Mouse (Mus musculus) midbrain, embryonic 14.5 days (tissue): ENCODE results near the gene Polr3c. TPM values are rescaled to one million over a fixed set of nuclear protein-coding genes. Genes with fewer than 3 reads are reported as not detected.
"Not testable (repeated sequence)": the region's sequence is repeated elsewhere in the genome, so short reads cannot be mapped to it uniquely, and the experiment has no call there.

Experiments used
- ATAC-seq: fragments of 200-750 bp; cut with Nextera tagmentation; 2 replicates; pipeline ENCODE4 v1.8.0; 2017; ENCODE audit warnings: moderate number of reproducible peaks, moderate library complexity; ENCODE audit not compliant: low FRiP score, low TSS enrichment
- DNase-seq: peaks from one replicate; pipeline ENCODE4 v3.0.0-alpha.2; 2015
- H3K27ac ChIP-seq: fragments of 300-500 bp; sonication (generic); replicated peaks from 2 replicates; pipeline ENCODE4 v1.5.1; 2014; ENCODE audit warnings: mild to moderate bottlenecking, low read depth, low read length, moderate library complexity
- H3K27me3 ChIP-seq: fragments of 300-500 bp; sonication (generic); 2 replicates; pipeline ENCODE4 v1.6.1; 2014; ENCODE audit warnings: low read length, control low read depth, mixed read lengths; ENCODE audit not compliant: control insufficient read depth, insufficient read depth
- H3K36me3 ChIP-seq: fragments of 300-500 bp; sonication (generic); 2 replicates; pipeline ENCODE4 v1.6.1; 2014; ENCODE audit warnings: low read length, control low read depth; ENCODE audit not compliant: control insufficient read depth, insufficient read depth
- H3K4me1 ChIP-seq: fragments of 300-500 bp; sonication (generic); 2 replicates; pipeline ENCODE4 v1.6.1; 2014; ENCODE audit warnings: mild to moderate bottlenecking, antibody characterized with exemption, low read length, control low read depth; ENCODE audit not compliant: control insufficient read depth, insufficient read depth
- H3K4me2 ChIP-seq: fragments of 300-500 bp; sonication (generic); 2 replicates; pipeline ENCODE4 v1.6.1; 2014; ENCODE audit warnings: mild to moderate bottlenecking, low read length, moderate library complexity
- H3K4me3 ChIP-seq: fragments of 300-500 bp; sonication (generic); replicated peaks from 2 replicates; pipeline ENCODE4 v1.5.1; 2014; ENCODE audit warnings: low read depth, low read length
- H3K9ac ChIP-seq: fragments of 300-500 bp; sonication (generic); replicated peaks from 2 replicates; pipeline ENCODE4 v1.6.1; 2014; ENCODE audit warnings: mild to moderate bottlenecking, low read length, moderate library complexity
- H3K9me3 ChIP-seq: fragments of 300-500 bp; sonication (generic); 2 replicates; pipeline ENCODE4 v1.6.1; 2016; ENCODE audit warnings: low read length, control low read depth, mixed read lengths; ENCODE audit not compliant: control insufficient read depth
- WGBS: fragments of 180-500 bp; shearing (Covaris S2); extraction: QIAGEN DNeasy Blood & Tissue Kit; methylation state at CpG from one replicate; pipeline ENCODE4 v1.1.7; 2014; 5-methylcytosine and 5-hydroxymethylcytosine counted together
- polyA plus RNA-seq: library from polyadenylated mRNA; unstranded; fragments of >200 nt; fragmentation: Nextera tagmentation; extraction: Ambion mirVana; gene quantifications from 2 replicates; pipeline ENCODE4 v1.2.1, GENCODE M21; 2014

Polr3c gene
- polyA plus RNA-seq, 1 experiment from 2014 or later: 28.7 TPM

DNA sequence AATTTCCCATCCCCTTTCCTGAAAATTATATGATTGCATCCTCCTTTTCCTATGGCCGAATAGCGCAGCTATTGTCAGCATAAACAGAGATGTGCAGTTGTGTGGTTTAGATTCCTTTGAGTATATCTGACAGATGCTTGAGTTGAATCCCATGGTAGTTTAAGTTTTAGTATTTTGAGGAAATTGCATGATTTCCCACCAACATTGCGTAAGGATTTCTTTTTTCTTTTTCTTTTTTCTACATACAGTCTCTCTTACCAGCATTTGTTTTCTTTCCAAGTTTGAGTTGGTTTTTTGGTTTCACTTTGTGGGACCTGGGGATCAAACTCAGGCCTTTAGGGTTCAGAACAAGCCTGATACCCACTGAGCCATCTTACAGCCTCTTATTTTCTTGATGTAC is 16.9 kb upstream of the Polr3c start:
- ATAC-seq: no peak
- Histone ChIP-seq H3K4me1 (no peaks in the 10 kb centered on the region), H3K27ac (no peak overlapping the region), H3K4me2 (no peak overlapping the region), H3K36me3 (no peaks in the 10 kb centered on the region), H3K9ac (no peak overlapping the region), H3K27me3 (no peaks in the 10 kb centered on the region), H3K4me3 (no peak overlapping the region), H3K9me3 (no peaks in the 10 kb centered on the region)
- WGBS: 95% methylated on average over 3 of the region's 3 CpGs
- DNase-seq: no peak

DNA sequence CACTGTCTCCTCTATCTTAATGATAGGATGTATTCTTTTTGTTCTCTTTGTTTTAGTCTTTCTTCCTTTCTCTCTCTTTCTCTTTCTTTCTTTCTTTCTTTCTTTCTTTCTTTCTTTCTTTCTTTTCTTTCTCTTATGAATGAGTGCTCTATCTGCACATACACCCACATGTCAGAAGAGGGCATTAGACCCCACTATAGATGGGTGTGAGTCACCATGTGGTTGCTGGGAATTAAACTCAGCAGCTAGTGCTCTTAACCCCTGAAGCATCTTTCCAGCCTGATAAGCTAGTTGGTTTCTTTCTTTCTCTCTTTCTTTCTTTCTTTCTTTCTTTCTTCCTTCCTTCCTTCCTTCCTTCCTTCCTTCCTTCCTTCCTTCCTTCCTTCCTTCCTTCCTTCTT is 12.9 kb upstream of the Polr3c start:
- H3K4me3 ChIP-seq, H3K9me3 ChIP-seq, H3K27ac ChIP-seq, H3K4me2 ChIP-seq, H3K27me3 ChIP-seq, H3K4me1 ChIP-seq, H3K36me3 ChIP-seq, H3K9ac ChIP-seq, DNase-seq, ATAC-seq: not testable (repeated sequence)

- Histone ChIP-seq H3K4me3 (no peak overlapping the region), H3K4me1 (no peaks in the 10 kb centered on the region), H3K9ac (no peak overlapping the region), H3K27ac (no peak overlapping the region), H3K27me3 (no peaks in the 10 kb centered on the region), H3K9me3 (no peaks in the 10 kb centered on the region), H3K4me2 (no peak overlapping the region), H3K36me3 (no peaks in the 10 kb centered on the region)
- ATAC-seq (no peak), DNase-seq (peak; percentile 15)
- 95% methylated on average over 1 of the region's 1 CpGs for WGBS
Observed at GRCm38 (mm10) chr3:96737995-96738394, 10.6 kb upstream of the Polr3c start.

DNA sequence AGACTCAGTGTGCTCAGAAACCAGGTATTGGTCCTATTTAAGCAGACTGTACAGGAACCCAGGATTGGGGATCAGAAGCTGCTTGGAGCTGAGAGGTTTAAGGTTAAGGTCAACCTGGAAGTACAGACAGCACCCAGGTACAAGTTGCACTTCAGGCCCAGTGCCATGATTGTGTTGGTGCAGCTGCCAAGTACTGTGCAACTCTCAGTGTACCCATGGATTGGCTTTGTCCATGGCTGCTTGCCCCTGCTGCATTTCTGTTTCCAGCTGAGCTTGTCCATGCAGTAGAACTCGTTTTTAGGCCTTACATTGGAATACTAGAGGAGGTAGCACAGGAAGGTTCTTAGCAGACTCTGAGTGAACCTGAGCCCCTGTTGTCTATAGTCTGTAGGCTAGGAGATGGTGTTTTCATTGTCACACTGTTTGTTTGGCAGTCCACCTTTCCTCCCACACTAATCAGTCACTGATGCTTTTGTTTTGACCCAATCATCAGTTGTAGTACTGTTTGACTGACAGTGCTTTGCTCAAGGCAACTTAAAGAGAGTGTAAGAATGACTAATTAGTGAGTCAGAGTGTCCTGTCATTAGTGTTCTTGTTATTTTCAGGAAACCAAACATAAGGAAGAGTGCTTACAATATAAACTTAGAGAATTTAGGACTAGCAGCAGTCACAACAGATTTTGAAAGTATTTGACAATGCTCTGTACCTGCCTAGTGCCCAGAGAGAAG is 9.7 kb upstream of the Polr3c start:
- no peak overlapping the region for H3K4me3 ChIP-seq
- WGBS: 51% methylated on average over 1 of the region's 1 CpGs
- no peak for ATAC-seq

GRCm38 (mm10) chr3:96735200-96735599 is 7.8 kb upstream of the Polr3c start:
- Histone ChIP-seq H3K4me3 (no peak overlapping the region), H3K4me2 (no peak overlapping the region), H3K27me3 (no peaks in the 10 kb centered on the region), H3K36me3 (no peaks in the 10 kb centered on the region), H3K9ac (no peak overlapping the region), H3K9me3 (no peaks in the 10 kb centered on the region), H3K4me1 (peaks cover 7% of the 10 kb centered on the region; the same call in 1 of the 2 replicates), H3K27ac (no peak overlapping the region)
- no peak for DNase-seq
- 83% methylated on average over 2 of the region's 2 CpGs for WGBS
- no peak for ATAC-seq

More for the DNA sequence above, 9.7 kb upstream of the Polr3c start:
- Histone ChIP-seq H3K9ac (no peak overlapping the region), H3K27ac (no peak overlapping the region), H3K27me3 (no peaks in the 10 kb centered on the region), H3K4me2 (no peak overlapping the region), H3K36me3 (no peaks in the 10 kb centered on the region), H3K9me3 (no peaks in the 10 kb centered on the region), H3K4me1 (no peaks in the 10 kb centered on the region)
- DNase-seq: no peak

- Histone ChIP-seq H3K27me3 (no peaks in the 10 kb centered on the region), H3K4me1 (peaks cover 15% of the 10 kb centered on the region), H3K36me3 (no peaks in the 10 kb centered on the region), H3K4me3 (no peak overlapping the region), H3K27ac (no peak overlapping the region), H3K4me2 (no peak overlapping the region), H3K9ac (no peak overlapping the region), H3K9me3 (no peaks in the 10 kb centered on the region)
- ATAC-seq: no peak
- DNase-seq: no peak
- WGBS: 100% methylated on average over 1 of the region's 1 CpGs
Observed at GRCm38 (mm10) chr3:96733984-96734383, 6.6 kb upstream of the Polr3c start.

DNA sequence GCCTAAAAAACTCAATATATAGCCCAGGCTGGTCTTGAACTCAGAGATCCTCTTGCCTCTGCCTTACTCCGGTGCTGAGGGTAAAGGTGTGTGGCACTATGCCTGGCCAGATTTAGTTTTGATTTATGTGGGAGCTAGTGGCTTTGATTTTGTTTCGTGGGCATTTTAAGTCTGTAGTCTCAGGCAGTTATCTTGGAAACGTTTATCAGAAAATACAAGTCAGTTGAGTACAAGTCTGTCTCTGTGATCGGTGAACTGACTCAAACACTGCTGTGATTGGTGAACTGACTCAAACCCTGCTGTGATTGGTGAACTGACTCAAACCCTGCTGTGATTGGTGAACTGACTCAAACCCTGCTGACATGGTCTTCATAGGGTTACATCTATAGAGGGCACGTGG is 3.4 kb upstream of the Polr3c start:
- H3K4me1 ChIP-seq: peaks cover 31% of the 10 kb centered on the region
- 61% methylated on average over 5 of the region's 5 CpGs for WGBS
- H3K4me2 ChIP-seq: no peak overlapping the region
- no peaks in the 10 kb centered on the region for H3K27me3 ChIP-seq
- no peak overlapping the region for H3K4me3 ChIP-seq
- no peak overlapping the region for H3K9ac ChIP-seq
- no peaks in the 10 kb centered on the region for H3K9me3 ChIP-seq
- no peaks in the 10 kb centered on the region for H3K36me3 ChIP-seq
- ATAC-seq: no peak
- no peak overlapping the region for H3K27ac ChIP-seq
- no peak for DNase-seq

GRCm38 (mm10) chr3:96729403-96729784 is 2.0 kb upstream of the Polr3c start:
- H3K27ac ChIP-seq: no peak overlapping the region
- H3K36me3 ChIP-seq: 0 out of 2 replicates have a peak, but pooled peaks cover 4% of the 10 kb centered on the region
- H3K4me2 ChIP-seq: peak overlapping the region; percentile 79
- no peaks in the 10 kb centered on the region for H3K27me3 ChIP-seq
- no peak overlapping the region for H3K4me3 ChIP-seq
- 81% methylated on average over 3 of the region's 3 CpGs for WGBS
- H3K4me1 ChIP-seq: peaks cover 31% of the 10 kb centered on the region
- ATAC-seq (no peak), DNase-seq (no peak)
- no peaks in the 10 kb centered on the region for H3K9me3 ChIP-seq
- H3K9ac ChIP-seq: no peak overlapping the region

DNA sequence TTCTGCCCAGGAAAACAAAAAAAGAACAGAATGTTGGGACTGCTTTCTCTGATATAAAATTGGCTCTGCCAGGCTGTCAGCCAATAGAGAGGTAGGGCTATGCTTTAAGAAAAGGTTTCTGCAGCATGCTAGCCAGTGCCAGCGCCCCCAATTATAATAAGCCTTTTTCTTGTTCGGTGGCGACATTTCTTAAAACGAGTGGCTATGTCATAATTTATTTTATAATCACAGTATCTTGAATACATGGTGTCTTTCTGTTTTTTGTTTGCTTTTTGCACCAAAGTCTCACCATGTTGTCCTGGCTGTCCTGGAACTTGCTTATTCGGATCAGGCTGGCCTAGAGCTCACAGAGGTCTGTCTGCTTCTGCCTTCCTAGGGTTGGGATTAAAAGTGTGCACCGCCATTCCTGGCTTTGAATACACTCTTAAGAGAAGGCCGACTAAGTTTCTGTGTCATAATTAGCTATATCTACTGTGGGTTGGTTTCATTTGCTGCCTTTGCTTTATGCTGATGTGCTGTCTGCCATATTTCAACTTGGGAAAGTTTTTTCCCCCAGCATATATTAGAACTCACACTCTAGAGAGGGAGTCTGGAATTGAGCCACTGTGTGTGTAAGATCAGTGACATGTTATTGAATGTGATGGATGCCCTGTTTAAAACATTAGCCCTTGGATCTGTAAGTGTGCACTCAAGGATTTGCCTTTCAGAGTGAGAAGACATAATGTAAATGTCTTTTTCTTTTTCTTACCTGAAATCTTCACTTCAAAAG is 1.4 kb upstream of the Polr3c start:
- 39% methylated on average over 7 of the region's 7 CpGs for WGBS
- H3K27ac ChIP-seq: no peak overlapping the region
- ATAC-seq (no peak), DNase-seq (no peak)
- peak overlapping the region; percentile 79 for H3K4me2 ChIP-seq
- H3K36me3 ChIP-seq: 0 out of 2 replicates have a peak, but pooled peaks cover 6% of the 10 kb centered on the region
- peak overlapping the region; percentile 86; the same call in 1 of the 2 replicates for H3K9ac ChIP-seq
- H3K9me3 ChIP-seq: no peaks in the 10 kb centered on the region
- peak overlapping the region; percentile 90 for H3K4me3 ChIP-seq
- H3K27me3 ChIP-seq: no peaks in the 10 kb centered on the region
- H3K4me1 ChIP-seq: peaks cover 31% of the 10 kb centered on the region
